ENCODE assay signal across 8 mouse cellular contexts in genomic region chr7:38182962-38183687, GRCm38 (mm10). TPM values are rescaled to one million over a fixed set of nuclear protein-coding genes. Genes with fewer than 3 reads are reported as not detected.
DNase-seq lines count a peak whose midpoint lies in the region; ATAC-seq and TF ChIP-seq lines count a peak whose summit lies in the region.

Gene 1600014C10Rik, plus strand, starts transcription at chr7:38183217.

- peak; percentile 37 to 58 for DNase-seq in spleen, postnatal 10 days (ENCODE audit: low spot score in 2 of 2)
- DNase-seq in spleen, postnatal 36 days (ENCODE audit: low spot score in 2 of 2) = no peak
- peak; percentile 24 for DNase-seq in gastrocnemius, postnatal 25 days
- peak; percentile 23 for DNase-seq in hindbrain, postnatal 0 days (ENCODE audit: low spot score)
- DNase-seq in midbrain, postnatal 0 days (ENCODE audit: low spot score) = peak; percentile 6
- no peak for DNase-seq in cerebellum, adult 9-10 months

- 3% methylated on average over 28 of the region's 28 CpGs for WGBS in hindbrain, postnatal 0 days
- 4% methylated on average over 28 of the region's 28 CpGs for WGBS in limb, embryonic 13.5 days
- WGBS in midbrain, postnatal 0 days = 4% methylated on average over 28 of the region's 28 CpGs

- H3K27ac ChIP-seq in hindbrain, postnatal 0 days = peak within 1 kb of the TSS; percentile 88
- peak within 1 kb of the TSS; percentile 81 for H3K27ac ChIP-seq in limb, embryonic 13.5 days
- peak within 1 kb of the TSS; percentile 93 for H3K27ac ChIP-seq in midbrain, postnatal 0 days (ENCODE audit: low read depth, low read length)

- peak within 1 kb of the TSS; percentile 77 for H3K9ac ChIP-seq in hindbrain, postnatal 0 days (replicated peaks; ENCODE audit: low read length)
- peak within 1 kb of the TSS; percentile 82 for H3K9ac ChIP-seq in limb, embryonic 13.5 days
- peak within 1 kb of the TSS; percentile 82 for H3K9ac ChIP-seq in midbrain, postnatal 0 days (replicated peaks; ENCODE audit: low read length, poor library complexity, severe bottlenecking)

- H3K4me1 ChIP-seq in hindbrain, postnatal 0 days (ENCODE audit: insufficient read depth, low read length) = peaks cover 19% of the 10 kb centered on the region
- H3K4me1 ChIP-seq in limb, embryonic 13.5 days = peaks cover 17% of the 10 kb centered on the region
- peaks cover 3% of the 10 kb centered on the region for H3K4me1 ChIP-seq in midbrain, postnatal 0 days (ENCODE audit: insufficient read depth, low read length)

- peak within 1 kb of the TSS; percentile 61 for H3K4me3 ChIP-seq in hindbrain, postnatal 0 days (ENCODE audit: low read length)
- peak within 1 kb of the TSS; percentile 68 for H3K4me3 ChIP-seq in limb, embryonic 13.5 days
- peak within 1 kb of the TSS; percentile 56 for H3K4me3 ChIP-seq in midbrain, postnatal 0 days (ENCODE audit: low read depth, low read length)

- no peaks in the 10 kb centered on the region for H3K27me3 ChIP-seq in hindbrain, postnatal 0 days (ENCODE audit: insufficient read depth, low read length)
- no peaks in the 10 kb centered on the region for H3K27me3 ChIP-seq in limb, embryonic 13.5 days
- no peaks in the 10 kb centered on the region for H3K27me3 ChIP-seq in midbrain, postnatal 0 days (ENCODE audit: insufficient read depth, low read length)

- no peaks in the 10 kb centered on the region for H3K36me3 ChIP-seq in hindbrain, postnatal 0 days (ENCODE audit: insufficient read depth, low read length)
- no peaks in the 10 kb centered on the region for H3K36me3 ChIP-seq in limb, embryonic 13.5 days
- H3K36me3 ChIP-seq in midbrain, postnatal 0 days (ENCODE audit: insufficient read depth, low read length) = no peaks in the 10 kb centered on the region

- peak; percentile 43 for ATAC-seq in common myeloid progenitor, adult 5-6 weeks (replicated peaks; ENCODE audit: low read depth, poor library complexity, severe bottlenecking)
- ATAC-seq in hindbrain, postnatal 0 days = peak; percentile 34
- peak; percentile 57 for ATAC-seq in limb, embryonic 13.5 days (ENCODE audit: low FRiP score, low read depth)
- ATAC-seq in midbrain, postnatal 0 days (ENCODE audit: low FRiP score) = peak; percentile 56; the same call in 1 of the 2 replicates

- TF ChIP-seq CTCF in hindbrain, postnatal 0 days (IDR thresholded peaks at IDR 0.05; ENCODE audit: low read depth) = no peak
- no peak for TF ChIP-seq CTCF in midbrain, postnatal 0 days (IDR thresholded peaks at IDR 0.05)

- H3K4me2 ChIP-seq in hindbrain, postnatal 0 days (ENCODE audit: low read depth, low read length) = peak within 1 kb of the TSS; percentile 82
- H3K4me2 ChIP-seq in limb, embryonic 13.5 days (replicated peaks) = peak within 1 kb of the TSS; percentile 95
- peak within 1 kb of the TSS; percentile 66 for H3K4me2 ChIP-seq in midbrain, postnatal 0 days (ENCODE audit: low read depth, low read length, poor library complexity, severe bottlenecking)

- no peaks in the 10 kb centered on the region for H3K9me3 ChIP-seq in hindbrain, postnatal 0 days (ENCODE audit: low read length)
- no peaks in the 10 kb centered on the region for H3K9me3 ChIP-seq in limb, embryonic 13.5 days
- no peaks in the 10 kb centered on the region for H3K9me3 ChIP-seq in midbrain, postnatal 0 days (ENCODE audit: low read length)

RNA-seq across cellular contexts. Expression of gene 1600014C10Rik, which starts in this region (rescaled TPM):
- 12.0 and 15.2 TPM in 2 replicates for total RNA-seq in common myeloid progenitor, adult 5-6 weeks (2017)
- total RNA-seq in gastrocnemius, postnatal 25 days (2021) = 10 to 100 TPM; 21.2 to 23.0 TPM
- total RNA-seq in hindbrain, postnatal 0 days (2014; rRNA removed) = 34.9 and 35.8 TPM in 2 replicates
- polyA plus RNA-seq in hindbrain, postnatal 0 days (2015; fragmentation: Nextera tagmentation; extraction: Ambion mirVana) = 25.6 and 26.1 TPM in 2 replicates
- polyA plus RNA-seq in limb, embryonic 13.5 days (2015; fragmentation: Nextera tagmentation; extraction: Ambion mirVana) = 18.3 and 19.8 TPM in 2 replicates
- total RNA-seq in midbrain, postnatal 0 days (2014; rRNA removed) = 44.0 and 44.2 TPM in 2 replicates
- polyA plus RNA-seq in midbrain, postnatal 0 days (2015; fragmentation: Nextera tagmentation; extraction: Ambion mirVana) = 30.3 and 35.2 TPM in 2 replicates

Comparison
In these comparisons a context has a peak if more than half of its experiments do, and no peak if none do; other contexts are left out.
1. DNase-seq: peak in spleen, postnatal 10 days (2 of 2), gastrocnemius, postnatal 25 days (single experiment), hindbrain, postnatal 0 days (single experiment) and midbrain, postnatal 0 days (single experiment); none in spleen, postnatal 36 days (0 of 2) and cerebellum, adult 9-10 months (single experiment).
2. Peak in every context shown above with its lines, with median percentiles within 50 percentile points of each other: ATAC-seq, H3K27ac ChIP-seq, H3K4me2 ChIP-seq, H3K4me3 ChIP-seq and H3K9ac ChIP-seq.